Mouse (Mus musculus) ES-E14 (cell line): ENCODE measurements around the gene Nop16. TPM values are rescaled to one million over a fixed set of nuclear protein-coding genes. Genes with fewer than 3 reads are reported as not detected.

Source experiments
- DNase-seq: peaks from one replicate; pipeline ENCODE4 v3.0.0-alpha.2; 2013; ENCODE audit warnings: low read depth, low spot score
- H3K27ac ChIP-seq: 2 replicates; pipeline ENCODE4 v1.5.1; 2012; ENCODE audit warnings: low read depth, mild to moderate bottlenecking, low read length, moderate library complexity, mixed read lengths; ENCODE audit not compliant: poor library complexity, insufficient read depth, severe bottlenecking
- H3K36me3 ChIP-seq: 2 replicates; pipeline ENCODE4 v1.6.1; 2012; ENCODE audit warnings: mild to moderate bottlenecking, low read length, moderate library complexity, mixed read lengths; ENCODE audit not compliant: control insufficient read depth, poor library complexity, insufficient read depth, severe bottlenecking
- H3K4me1 ChIP-seq, 2 experiments: fragments of 150-350 bp in 1 of 2; sonication (generic) in 1 of 2; 2 replicates each; pipeline ENCODE4 v1.6.1; 2012; ENCODE audit warnings: low read length in 2 of 2, mild to moderate bottlenecking in 1 of 2, mixed read lengths in 1 of 2; ENCODE audit not compliant: control insufficient read depth in 2 of 2, insufficient read depth in 2 of 2, poor library complexity in 1 of 2
- H3K4me3 ChIP-seq, 2 experiments: fragments of 150-350 bp in 1 of 2; sonication (generic) in 1 of 2; 2 replicates each; pipeline ENCODE4 v1.5.1; 2012; ENCODE audit warnings: low read length in 2 of 2, low read depth in 1 of 2, mild to moderate bottlenecking in 1 of 2, mixed read lengths in 1 of 2; ENCODE audit not compliant: insufficient read depth in 1 of 2, poor library complexity in 1 of 2, severe bottlenecking in 1 of 2
- H3K9ac ChIP-seq: 2 replicates; pipeline ENCODE4 v1.6.1; 2012; ENCODE audit warnings: low read depth, mild to moderate bottlenecking, low read length, mixed read lengths; ENCODE audit not compliant: poor library complexity, insufficient read depth, severe bottlenecking
- H3K9me3 ChIP-seq: fragments of 150-350 bp; sonication (generic); 2 replicates; pipeline ENCODE4 v1.6.1; 2012; ENCODE audit warnings: low read depth, mild to moderate bottlenecking, low read length; ENCODE audit not compliant: control insufficient read depth, insufficient read depth
- CHD2 ChIP-seq: IDR thresholded peaks from 2 replicates; pipeline ENCODE4 v1.6.1; 2014; ENCODE audit warnings: mild to moderate bottlenecking, low read depth, low read length, inconsistent platforms
- HCFC1 ChIP-seq: IDR thresholded peaks from 2 replicates; pipeline ENCODE4 v1.6.1; 2012; ENCODE audit warnings: low read length, inconsistent platforms, borderline replicate concordance; ENCODE audit not compliant: insufficient read depth
- MAFK ChIP-seq: IDR thresholded peaks from 2 replicates; pipeline ENCODE4 v1.6.1; 2014; ENCODE audit warnings: mild to moderate bottlenecking, low read depth, low read length, inconsistent platforms; ENCODE audit not compliant: insufficient read depth
- ZC3H11A ChIP-seq: IDR thresholded peaks from 2 replicates; pipeline ENCODE4 v1.6.1; 2012; ENCODE audit warnings: low read depth, mild to moderate bottlenecking, inconsistent platforms, low read length, borderline replicate concordance
- ZNF384 ChIP-seq: IDR thresholded peaks from 2 replicates; pipeline ENCODE4 v1.6.1; 2012; ENCODE audit warnings: low read depth, low read length, inconsistent platforms
- in situ Hi-C, 2 experiments: fragments of 600-800 bp; cut with MboI; formaldehyde crosslinking; loops; one replicate each; pipeline ENCODE4 v1.15.1; 2025; ENCODE audit warnings: low sequenced_read_pairs in 2 of 2, inconsistent platforms in 1 of 2; ENCODE audit not compliant: unreplicated experiment in 2 of 2
- total RNA-seq: library from RNA; depleted of rRNA; stranded (reverse); fragments of 300-350 nt; gene quantifications from 2 replicates; pipeline ENCODE4 v1.2.3, GENCODE M21; 2012

The Nop16 gene
- total RNA-seq, 1 experiment = 65.5 TPM

DNA sequence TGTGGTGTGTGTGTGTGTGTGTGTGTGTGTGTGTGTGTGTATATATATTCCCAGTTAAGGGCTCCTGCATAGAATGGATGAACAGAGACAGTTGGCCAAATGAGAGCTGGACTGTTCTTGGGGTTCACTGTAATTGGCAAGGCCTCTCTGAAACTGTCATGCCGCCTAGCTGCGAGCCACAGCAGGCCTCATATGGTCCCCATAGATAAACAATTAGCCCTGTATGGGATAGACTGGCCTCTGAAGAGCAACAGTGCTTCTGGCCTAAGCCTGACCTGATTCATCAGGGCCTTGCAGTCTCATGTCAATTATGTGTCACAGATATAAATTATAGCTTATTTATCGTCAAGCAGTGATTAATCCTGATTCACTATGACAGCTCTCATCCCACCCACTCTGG lies 18.1 kb upstream of the Nop16 start:
- no peak overlapping the region for H3K4me3 ChIP-seq
- no peaks in the 10 kb centered on the region for H3K36me3 ChIP-seq
- in situ Hi-C loops = no loop called here
- no peaks in the 10 kb centered on the region for H3K9me3 ChIP-seq
- no peak for DNase-seq
- no peak overlapping the region for H3K9ac ChIP-seq
- peaks cover 17 to 44% of the 10 kb centered on the region in 2 experiments; a peak in 3 of 4 replicates for H3K4me1 ChIP-seq
- no peak overlapping the region; the same call in 1 of the 2 replicates for H3K27ac ChIP-seq
- TF ChIP-seq ZNF384 (no peak), CHD2 (no peak), MAFK (no peak), HCFC1 (no peak), ZC3H11A (no peak)

DNA sequence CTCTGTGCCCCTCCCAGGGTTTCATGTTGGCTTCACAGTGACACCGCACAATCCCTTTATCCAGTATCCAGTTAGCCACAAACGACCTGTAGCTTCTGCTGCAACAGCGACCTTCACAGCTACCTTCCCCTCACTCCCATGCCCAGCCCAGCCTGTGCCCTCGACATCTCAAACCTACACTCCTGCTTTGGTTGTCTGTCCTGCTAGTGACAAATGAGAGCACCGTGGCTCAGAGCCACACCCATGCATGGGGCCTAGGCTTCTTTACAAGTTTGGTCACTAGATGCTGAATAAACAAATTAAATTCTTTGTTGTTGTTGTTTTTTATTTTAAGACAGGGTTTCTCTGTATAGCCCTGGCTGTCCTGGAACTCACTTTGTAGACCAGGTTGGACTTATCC lies 17.3 kb upstream of the Nop16 start:
- peaks cover 17 to 51% of the 10 kb centered on the region in 2 experiments; a peak in 3 of 4 replicates for H3K4me1 ChIP-seq
- 0 out of 2 replicates have a peak overlapping the region, but pooled peaks have one; percentile 24 for H3K27ac ChIP-seq
- no peaks in the 10 kb centered on the region for H3K9me3 ChIP-seq
- TF ChIP-seq ZNF384 (no peak), ZC3H11A (no peak), HCFC1 (no peak), MAFK (no peak)
- DNase-seq = no peak
- H3K9ac ChIP-seq = peak overlapping the region; percentile 28; the same call in 1 of the 2 replicates
- H3K36me3 ChIP-seq = no peaks in the 10 kb centered on the region
- in situ Hi-C loops = no loop called here
- H3K4me3 ChIP-seq = no peak overlapping the region

DNA sequence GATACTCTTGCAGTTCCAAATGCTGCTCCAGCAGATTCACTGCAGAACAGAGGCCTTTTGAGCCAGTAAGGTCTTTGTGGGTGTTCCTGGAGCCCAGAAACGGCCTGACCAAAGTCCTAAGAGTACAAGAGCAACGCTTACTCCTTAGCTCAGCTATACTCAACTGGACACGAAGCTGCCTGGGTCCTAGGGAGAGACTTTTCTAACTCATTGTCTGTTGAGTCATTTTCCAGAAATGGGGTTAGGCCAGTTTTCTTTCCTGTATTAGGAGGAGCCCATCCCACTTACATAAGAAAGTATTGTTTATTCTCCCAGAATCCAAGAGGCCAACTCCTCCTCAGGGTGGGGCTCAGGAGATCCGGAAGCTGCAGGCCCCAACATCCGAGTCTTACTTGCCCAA lies 15.5 kb upstream of the Nop16 start:
- TF ChIP-seq ZNF384 = no peak
- no peak for TF ChIP-seq CHD2
- in situ Hi-C loops = no loop called here
- H3K9ac ChIP-seq = peak overlapping the region; percentile 23; the same call in 1 of the 2 replicates
- H3K36me3 ChIP-seq = no peaks in the 10 kb centered on the region
- H3K9me3 ChIP-seq = no peaks in the 10 kb centered on the region
- peaks cover 16 to 54% of the 10 kb centered on the region in 2 experiments; a peak in 3 of 4 replicates for H3K4me1 ChIP-seq
- no peak for DNase-seq
- no peak overlapping the region for H3K4me3 ChIP-seq
- H3K27ac ChIP-seq = peak overlapping the region; percentile 23; the same call in 1 of the 2 replicates

DNA sequence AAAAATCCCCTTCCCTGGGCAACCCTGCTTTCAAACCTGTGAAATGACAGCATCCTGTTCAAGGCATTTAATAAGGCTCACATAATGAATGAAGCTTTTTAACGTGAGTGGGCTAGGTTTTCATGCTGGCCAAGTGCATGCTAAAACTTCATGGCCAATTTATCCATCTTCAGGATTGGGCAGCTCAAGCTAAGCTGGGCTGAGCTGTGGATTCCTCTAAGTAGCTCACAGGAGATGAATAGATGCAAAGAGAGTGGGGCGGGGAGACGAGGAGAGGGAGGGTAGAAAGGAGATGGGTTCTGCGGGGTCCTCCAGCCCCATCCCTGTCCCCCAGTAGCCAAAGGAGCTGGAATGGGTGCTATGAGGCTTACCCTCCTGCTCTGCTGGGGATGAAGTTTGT lies 14.3 kb upstream of the Nop16 start:
- Histone ChIP-seq H3K4me3 (no peak overlapping the region), H3K9me3 (no peaks in the 10 kb centered on the region), H3K4me1 (peaks cover 15 to 50% of the 10 kb centered on the region in 2 experiments; a peak in 3 of 4 replicates), H3K36me3 (no peaks in the 10 kb centered on the region), H3K27ac (no peak overlapping the region; the same call in 1 of the 2 replicates), H3K9ac (peak overlapping the region; percentile 4; the same call in 1 of the 2 replicates)
- no peak for TF ChIP-seq MAFK
- TF ChIP-seq CHD2 = no peak
- no peak for TF ChIP-seq HCFC1
- TF ChIP-seq ZNF384 = no peak
- TF ChIP-seq ZC3H11A = no peak
- DNase-seq = no peak
- in situ Hi-C loops = no loop called here

DNA sequence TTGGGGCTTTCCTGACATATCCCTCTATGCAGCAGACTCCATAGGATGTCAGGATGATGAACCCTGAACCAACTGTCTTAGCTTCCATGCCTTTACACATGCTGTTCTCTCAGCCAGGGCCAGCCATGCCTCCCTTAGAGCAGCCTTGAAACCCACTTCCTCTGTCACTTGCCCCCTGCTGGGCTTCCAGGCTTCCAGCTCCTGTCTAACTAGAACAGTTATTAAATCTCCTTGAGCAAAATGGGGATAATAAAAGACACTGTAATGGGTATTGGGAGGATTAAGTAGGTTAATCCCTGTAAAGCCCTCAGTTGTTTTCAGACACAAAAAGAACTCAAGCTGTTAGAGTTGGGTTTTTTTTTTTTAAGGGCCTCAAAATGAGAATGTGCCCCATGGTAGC lies 13.6 kb upstream of the Nop16 start:
- peak overlapping the region; percentile 4; the same call in 1 of the 2 replicates for H3K9ac ChIP-seq
- peaks cover 14 to 48% of the 10 kb centered on the region in 2 experiments; a peak in 3 of 4 replicates for H3K4me1 ChIP-seq
- H3K36me3 ChIP-seq = no peaks in the 10 kb centered on the region
- peak; percentile 44; the same call in 1 of the 2 replicates for TF ChIP-seq ZNF384
- TF ChIP-seq ZC3H11A = no peak
- no peak overlapping the region for H3K4me3 ChIP-seq
- DNase-seq = no peak
- H3K9me3 ChIP-seq = no peaks in the 10 kb centered on the region
- in situ Hi-C loops = no loop called here
- peak overlapping the region; percentile 37; the same call in 1 of the 2 replicates for H3K27ac ChIP-seq
